Mouse (Mus musculus) erythroblast, embryonic 14.5 days (primary cell): ENCODE measurements around the gene Tssk4. TPM values are rescaled to one million over a fixed set of nuclear protein-coding genes. Genes with fewer than 3 reads are reported as not detected.

ENCODE experiments used
- H3K27me3 ChIP-seq: 2 replicates; pipeline ENCODE4 v1.6.1; 2012; ENCODE audit warnings: inconsistent platforms; ENCODE audit not compliant: control insufficient read depth
- H3K36me3 ChIP-seq: 2 replicates; pipeline ENCODE4 v1.6.1; 2012; ENCODE audit warnings: mild to moderate bottlenecking, inconsistent platforms; ENCODE audit not compliant: control insufficient read depth
- H3K4me1 ChIP-seq: 2 replicates; pipeline ENCODE4 v1.6.1; 2012; ENCODE audit warnings: inconsistent platforms; ENCODE audit not compliant: control insufficient read depth
- H3K4me3 ChIP-seq: replicated peaks from 2 replicates; pipeline ENCODE3; 2012; ENCODE audit warnings: moderate library complexity, mild to moderate bottlenecking, inconsistent platforms
- H3K9me3 ChIP-seq: 2 replicates; pipeline ENCODE4 v1.6.1; 2012; ENCODE audit warnings: low read length, inconsistent platforms, mixed read lengths; ENCODE audit not compliant: control insufficient read depth
- GATA1 ChIP-seq: IDR thresholded peaks from 2 replicates; pipeline ENCODE4 v1.6.1; 2012; ENCODE audit warnings: low read length, inconsistent platforms, mixed read lengths
- TAL1 ChIP-seq: IDR thresholded peaks from 3 replicates; pipeline ENCODE4 v1.6.1; 2012; ENCODE audit warnings: low read length, inconsistent platforms, mixed read lengths
- polyA plus RNA-seq: library from polyadenylated mRNA; stranded (reverse); fragments of >175 nt; gene quantifications from 2 replicates; pipeline ENCODE4 v1.2.3, GENCODE M21; 2012

The Tssk4 gene
- polyA plus RNA-seq, 1 experiment: 0.05 TPM

GRCm38 (mm10) chr14:55640816-55641215, 9.2 kb upstream of the Tssk4 start:
- peaks cover 72% of the 10 kb centered on the region for H3K36me3 ChIP-seq

GRCm38 (mm10) chr14:55641291-55641690, 8.7 kb upstream of the Tssk4 start:
- Histone ChIP-seq H3K9me3 (no peaks in the 10 kb centered on the region), H3K4me1 (peaks cover 60% of the 10 kb centered on the region), H3K4me3 (no peak overlapping the region), H3K27me3 (no peaks in the 10 kb centered on the region), H3K36me3 (peaks cover 72% of the 10 kb centered on the region)
- TF ChIP-seq TAL1 (no peak), GATA1 (no peak)

More at GRCm38 (mm10) chr14:55640816-55641215, 9.2 kb upstream of the Tssk4 start:
- H3K4me1 ChIP-seq: peaks cover 59% of the 10 kb centered on the region
- H3K27me3 ChIP-seq: no peaks in the 10 kb centered on the region
- no peaks in the 10 kb centered on the region for H3K9me3 ChIP-seq
- no peak for TF ChIP-seq GATA1
- no peak for TF ChIP-seq TAL1
- no peak overlapping the region for H3K4me3 ChIP-seq

GRCm38 (mm10) chr14:55642679-55643059, 7.3 kb upstream of the Tssk4 start:
- Histone ChIP-seq H3K27me3 (no peaks in the 10 kb centered on the region), H3K4me3 (peak overlapping the region; percentile 74), H3K9me3 (no peaks in the 10 kb centered on the region), H3K36me3 (peaks cover 71% of the 10 kb centered on the region), H3K4me1 (peaks cover 67% of the 10 kb centered on the region)
- no peak for TF ChIP-seq TAL1
- no peak for TF ChIP-seq GATA1

GRCm38 (mm10) chr14:55643060-55643907, 6.7 kb upstream of the Tssk4 start, which contains the start of gene Tm9sf1:
Gene Tm9sf1, minus strand, starts transcription at chr14:55643806.
- TF ChIP-seq TAL1: no peak
- H3K4me1 ChIP-seq: peaks cover 65% of the 10 kb centered on the region
- H3K27me3 ChIP-seq: no peaks in the 10 kb centered on the region
- no peaks in the 10 kb centered on the region for H3K9me3 ChIP-seq
- H3K36me3 ChIP-seq: peaks cover 65% of the 10 kb centered on the region
- H3K4me3 ChIP-seq: peak within 1 kb of the TSS; percentile 74

- Histone ChIP-seq H3K36me3 (peaks cover 54% of the 10 kb centered on the region), H3K4me3 (peak overlapping the region; percentile 74), H3K27me3 (no peaks in the 10 kb centered on the region), H3K9me3 (no peaks in the 10 kb centered on the region), H3K4me1 (peaks cover 60% of the 10 kb centered on the region)
- TF ChIP-seq GATA1: no peak
These were observed 5.6 kb upstream of the Tssk4 start for GRCm38 (mm10) chr14:55644261-55644888.

- H3K4me1 ChIP-seq: peaks cover 8% of the 10 kb centered on the region; the same call in 1 of the 2 replicates
- TF ChIP-seq GATA1 (no peak), TAL1 (no peak)
These were observed 1.5 kb downstream of the Tssk4 start for GRCm38 (mm10) chr14:55651528-55651927.

GRCm38 (mm10) chr14:55656935-55657334, 7.0 kb downstream of the Tssk4 start:
- TF ChIP-seq GATA1 (no peak), TAL1 (no peak)
- Histone ChIP-seq H3K9me3 (no peaks in the 10 kb centered on the region), H3K4me1 (peaks cover 31% of the 10 kb centered on the region), H3K4me3 (no peak overlapping the region), H3K27me3 (no peaks in the 10 kb centered on the region), H3K36me3 (peaks cover 27% of the 10 kb centered on the region)

More at GRCm38 (mm10) chr14:55651528-55651927, 1.5 kb downstream of the Tssk4 start:
- Histone ChIP-seq H3K27me3 (peaks cover 3% of the 10 kb centered on the region; the same call in 1 of the 2 replicates), H3K4me3 (no peak overlapping the region), H3K9me3 (no peaks in the 10 kb centered on the region), H3K36me3 (peaks cover 10% of the 10 kb centered on the region)

- Histone ChIP-seq H3K4me3 (no peak overlapping the region), H3K4me1 (peaks cover 31% of the 10 kb centered on the region), H3K27me3 (no peaks in the 10 kb centered on the region), H3K36me3 (peaks cover 37% of the 10 kb centered on the region), H3K9me3 (no peaks in the 10 kb centered on the region)
- TF ChIP-seq GATA1 (no peak), TAL1 (no peak)
These were observed 8.0 kb downstream of the Tssk4 start for GRCm38 (mm10) chr14:55658011-55658410.

GRCm38 (mm10) chr14:55659960-55660573, 10.1 kb downstream of the Tssk4 start, which contains the start of gene Mdp1:
Gene Mdp1, minus strand, starts transcription at chr14:55660508.
- H3K27me3 ChIP-seq: no peaks in the 10 kb centered on the region
- H3K36me3 ChIP-seq: peaks cover 50% of the 10 kb centered on the region
- TF ChIP-seq GATA1 (no peak), TAL1 (no peak)
- no peaks in the 10 kb centered on the region for H3K9me3 ChIP-seq
- peak within 1 kb of the TSS; percentile 85 for H3K4me3 ChIP-seq
- H3K4me1 ChIP-seq: peaks cover 31% of the 10 kb centered on the region
